ENCODE assay signal across 12 mouse cellular contexts in genomic region chr10:17237918-17238850, GRCm38 (mm10).
A peak's percentile ranks its signal among the peaks of the same experiment; 100 is the strongest.
DNase-seq lines count a peak whose midpoint lies in the region; ATAC-seq lines count a peak whose summit lies in the region.
"Had no signal": no experiment of that assay in that cellular context is flagged by ENCODE, and none has a peak within 500 bp of the region (broad histone marks: within the 10 kb centered on the region; RNA-seq: fewer than 3 reads in every experiment).

No protein-coding gene starts in this region.

- H3K36me3 ChIP-seq in kidney, embryonic 16.5 days (ENCODE audit: insufficient read depth, low read length) = no peaks in the 10 kb centered on the region
- no peaks in the 10 kb centered on the region for H3K36me3 ChIP-seq in hindbrain, embryonic 12.5 days
- no peaks in the 10 kb centered on the region for H3K36me3 ChIP-seq in neural tube, embryonic 11.5 days (ENCODE audit: control insufficient read depth, insufficient read depth, low read length)
- H3K36me3 ChIP-seq: limb, embryonic 12.5 days; lung, embryonic 15.5 days had no signal

- 66% methylated on average over 12 of the region's 12 CpGs for WGBS in kidney, embryonic 16.5 days
- whole genome bisulfite sequencing in hindbrain, embryonic 12.5 days = 35% methylated on average over 12 of the region's 12 CpGs
- 54% methylated on average over 12 of the region's 12 CpGs for WGBS in neural tube, embryonic 11.5 days

- no peak for DNase-seq in kidney, adult 9 months
- peak; percentile 77 for DNase-seq in embryo, embryonic 10.5 days (ENCODE audit: low spot score)
- DNase-seq in neural tube, embryonic 11.5 days (ENCODE audit: low spot score) = peak; percentile 64
- no peak for DNase-seq in ovary, postnatal 14 days (ENCODE audit: low spot score)
- no peak for DNase-seq in adrenal gland, adult 8-10 months
- no peak for DNase-seq in heart, postnatal 10 days
- DNase-seq: heart, adult 2 months had no signal

- intact Hi-C loops in heart, postnatal 10 days (cut with DNase I) = loop anchor here (10.0 kb wide), 1 partner anchor 487 kb away; the partner anchor contains the start of gene Cited2

- H3K9me3 ChIP-seq in kidney, embryonic 16.5 days (ENCODE audit: low read length) = no peaks in the 10 kb centered on the region
- H3K9me3 ChIP-seq in hindbrain, embryonic 12.5 days (replicated peaks) = no peaks in the 10 kb centered on the region
- H3K9me3 ChIP-seq in neural tube, embryonic 11.5 days (ENCODE audit: control insufficient read depth, low read length) = no peaks in the 10 kb centered on the region
- H3K9me3 ChIP-seq: limb, embryonic 12.5 days; lung, embryonic 15.5 days had no signal

- H3K27me3 ChIP-seq in kidney, embryonic 16.5 days (ENCODE audit: insufficient read depth, low read length) = no peaks in the 10 kb centered on the region
- no peaks in the 10 kb centered on the region for H3K27me3 ChIP-seq in hindbrain, embryonic 12.5 days
- no peaks in the 10 kb centered on the region for H3K27me3 ChIP-seq in neural tube, embryonic 11.5 days (ENCODE audit: control insufficient read depth, insufficient read depth, low read length)
- H3K27me3 ChIP-seq: limb, embryonic 12.5 days; lung, embryonic 15.5 days had no signal

- ATAC-seq in kidney, embryonic 16.5 days (ENCODE audit: low FRiP score, low TSS enrichment) = no peak
- ATAC-seq in hindbrain, embryonic 12.5 days (ENCODE audit: low FRiP score) = peak; percentile 95
- ATAC-seq in neural tube, embryonic 11.5 days (ENCODE audit: insufficient read depth, low FRiP score, low TSS enrichment) = peak; percentile 85
- ATAC-seq: CD4-positive, CD25-positive, alpha-beta regulatory T cell, adult 4 months had no signal

- 0 out of 2 replicates have a peak overlapping the region, but pooled peaks have one; percentile 4 for H3K27ac ChIP-seq in kidney, embryonic 16.5 days (ENCODE audit: low read length)
- H3K27ac ChIP-seq in hindbrain, embryonic 12.5 days = peak overlapping the region; percentile 49; the same call in 1 of the 2 replicates
- H3K27ac ChIP-seq in neural tube, embryonic 11.5 days (ENCODE audit: low read depth, low read length) = peak overlapping the region; percentile 69; the same call in 1 of the 2 replicates
- H3K27ac ChIP-seq: heart, adult 2 months; limb, embryonic 12.5 days; lung, embryonic 15.5 days had no signal

- no peak overlapping the region for H3K9ac ChIP-seq in kidney, embryonic 16.5 days (replicated peaks; ENCODE audit: low read length)
- H3K9ac ChIP-seq in hindbrain, embryonic 12.5 days = no peak overlapping the region
- H3K9ac ChIP-seq in neural tube, embryonic 11.5 days (ENCODE audit: low read length) = no peak overlapping the region
- H3K9ac ChIP-seq: limb, embryonic 12.5 days; lung, embryonic 15.5 days had no signal

- no peak overlapping the region for H3K4me3 ChIP-seq in kidney, embryonic 16.5 days (ENCODE audit: low read length)
- H3K4me3 ChIP-seq in hindbrain, embryonic 12.5 days = no peak overlapping the region
- H3K4me3 ChIP-seq in neural tube, embryonic 11.5 days (ENCODE audit: low read depth, low read length) = no peak overlapping the region
- H3K4me3 ChIP-seq: heart, adult 2 months; limb, embryonic 12.5 days; lung, embryonic 15.5 days had no signal

- H3K4me2 ChIP-seq in kidney, embryonic 16.5 days (replicated peaks; ENCODE audit: low read depth, low read length) = peak overlapping the region; percentile 30; the same call in 1 of the 2 replicates
- no peak overlapping the region for H3K4me2 ChIP-seq in hindbrain, embryonic 12.5 days (replicated peaks)
- no peak overlapping the region for H3K4me2 ChIP-seq in neural tube, embryonic 11.5 days (ENCODE audit: low read depth)
- H3K4me2 ChIP-seq: limb, embryonic 12.5 days; lung, embryonic 15.5 days had no signal

- H3K4me1 ChIP-seq in kidney, embryonic 16.5 days (ENCODE audit: insufficient read depth, low read length) = peaks cover 18% of the 10 kb centered on the region
- peaks cover 36% of the 10 kb centered on the region for H3K4me1 ChIP-seq in hindbrain, embryonic 12.5 days
- H3K4me1 ChIP-seq in neural tube, embryonic 11.5 days (ENCODE audit: control insufficient read depth, insufficient read depth, low read length) = peaks cover 19% of the 10 kb centered on the region
- H3K4me1 ChIP-seq: lung, embryonic 15.5 days had no signal

Comparison
In these comparisons a context has a peak if more than half of its experiments do, and no peak if none do; other contexts are left out.
1. H3K27ac ChIP-seq: peak in every context shown above with its lines; median percentile 69 in neural tube, embryonic 11.5 days; 49 in hindbrain, embryonic 12.5 days; 4 in kidney, embryonic 16.5 days.
2. DNase-seq: peak in embryo, embryonic 10.5 days (single experiment) and neural tube, embryonic 11.5 days (single experiment); none in kidney, adult 9 months (single experiment), ovary, postnatal 14 days (single experiment), adrenal gland, adult 8-10 months (single experiment) and heart, postnatal 10 days (0 of 2).